Mouse (Mus musculus) left cerebral cortex, adult 11 months (tissue): ENCODE measurements around the gene Babam2.
A peak's percentile ranks its signal among the peaks of the same experiment; 100 is the strongest.

Experiments used
- DNase-seq: peaks from one replicate; pipeline ENCODE4 v3.0.0; 2022; ENCODE audit warnings: low spot score

The Babam2 gene

GRCm38 (mm10) chr5:31987541-31988307, 290.2 kb downstream of the Babam2 start:
- no peak for DNase-seq

GRCm38 (mm10) chr5:31997189-31997954, 299.9 kb downstream of the Babam2 start:
- no peak for DNase-seq

GRCm38 (mm10) chr5:31998806-31999205, 301.3 kb downstream of the Babam2 start:
- DNase-seq: no peak

- DNase-seq: no peak
Observed at GRCm38 (mm10) chr5:32000076-32000475, 302.6 kb downstream of the Babam2 start.

- no peak for DNase-seq
Observed at GRCm38 (mm10) chr5:32001266-32001665, 303.8 kb downstream of the Babam2 start.

- DNase-seq: no peak
Observed at GRCm38 (mm10) chr5:32001771-32002170, 304.3 kb downstream of the Babam2 start.

GRCm38 (mm10) chr5:32008401-32008800, 310.9 kb downstream of the Babam2 start:
- DNase-seq: no peak

- DNase-seq: peak; percentile 33
Observed at GRCm38 (mm10) chr5:32010056-32010455, 312.6 kb downstream of the Babam2 start.

GRCm38 (mm10) chr5:32013053-32013452, 315.6 kb downstream of the Babam2 start:
- DNase-seq: no peak

- no peak for DNase-seq
Observed at GRCm38 (mm10) chr5:32014786-32015185, 317.3 kb downstream of the Babam2 start.

- DNase-seq: no peak
Observed at GRCm38 (mm10) chr5:32015949-32016478, 318.5 kb downstream of the Babam2 start.

- no peak for DNase-seq
Observed at GRCm38 (mm10) chr5:32017686-32018085, 320.2 kb downstream of the Babam2 start.

- no peak for DNase-seq
Observed at GRCm38 (mm10) chr5:32018276-32018675, 320.8 kb downstream of the Babam2 start.

GRCm38 (mm10) chr5:32029834-32030433, 332.4 kb downstream of the Babam2 start:
- no peak for DNase-seq

GRCm38 (mm10) chr5:32033185-32033584, 335.7 kb downstream of the Babam2 start:
- DNase-seq: no peak

GRCm38 (mm10) chr5:32033621-32034020, 336.1 kb downstream of the Babam2 start:
- no peak for DNase-seq

- DNase-seq: no peak
Observed at GRCm38 (mm10) chr5:32034475-32035054, 337.1 kb downstream of the Babam2 start.

- DNase-seq: peak; percentile 51
Observed at GRCm38 (mm10) chr5:32035721-32036320, 338.3 kb downstream of the Babam2 start.

- no peak for DNase-seq
Observed at GRCm38 (mm10) chr5:32036896-32037295, 339.4 kb downstream of the Babam2 start.

GRCm38 (mm10) chr5:32037546-32037945, 340.1 kb downstream of the Babam2 start:
- DNase-seq: no peak

- DNase-seq: no peak
Observed at GRCm38 (mm10) chr5:32038994-32039393, 341.5 kb downstream of the Babam2 start.

GRCm38 (mm10) chr5:32039511-32039910, 342.0 kb downstream of the Babam2 start:
- no peak for DNase-seq
